Mouse (Mus musculus) v-Abl transformed pro-B cells (cell line): ENCODE results near the gene Dab1.

Source experiments
- in situ Hi-C, 2 experiments: fragments of 400-800 bp; cut with MboI; formaldehyde crosslinking; loops; one replicate each; pipeline ENCODE4 v1.15.1; 2025; ENCODE audit not compliant: unreplicated experiment in 2 of 2

The Dab1 gene

GRCm38 (mm10) chr4:104211531-104212455 is 592.6 kb downstream of the Dab1 start:
- in situ Hi-C loops = no loop called here

GRCm38 (mm10) chr4:104214724-104215123 is 595.6 kb downstream of the Dab1 start:
- in situ Hi-C loops = no loop called here

GRCm38 (mm10) chr4:104217336-104217735 is 598.2 kb downstream of the Dab1 start:
- in situ Hi-C loops = no loop called here

- in situ Hi-C loops = no loop called here
Observed at GRCm38 (mm10) chr4:104218765-104219164, 599.6 kb downstream of the Dab1 start.

- in situ Hi-C loops = no loop called here
Observed at GRCm38 (mm10) chr4:104220099-104220498, 600.9 kb downstream of the Dab1 start.

GRCm38 (mm10) chr4:104229296-104229695 is 610.1 kb downstream of the Dab1 start:
- in situ Hi-C loops = no loop called here

- in situ Hi-C loops = no loop called here
Observed at GRCm38 (mm10) chr4:104246506-104246905, 627.3 kb downstream of the Dab1 start.

GRCm38 (mm10) chr4:104249462-104249861 is 630.3 kb downstream of the Dab1 start:
- in situ Hi-C loops = no loop called here

- in situ Hi-C loops = no loop called here
Observed at GRCm38 (mm10) chr4:104257776-104258175, 638.6 kb downstream of the Dab1 start.

GRCm38 (mm10) chr4:104269422-104270172 is 650.4 kb downstream of the Dab1 start:
- in situ Hi-C loops = no loop called here

GRCm38 (mm10) chr4:104270173-104270557 is 651.0 kb downstream of the Dab1 start:
- in situ Hi-C loops = no loop called here

- in situ Hi-C loops = no loop called here
Observed at GRCm38 (mm10) chr4:104275260-104275659, 656.1 kb downstream of the Dab1 start.

GRCm38 (mm10) chr4:104276916-104277315 is 657.8 kb downstream of the Dab1 start:
- in situ Hi-C loops = no loop called here

- in situ Hi-C loops = no loop called here
Observed at GRCm38 (mm10) chr4:104281518-104281917, 662.4 kb downstream of the Dab1 start.

- in situ Hi-C loops = no loop called here
Observed at GRCm38 (mm10) chr4:104283906-104284305, 664.7 kb downstream of the Dab1 start.

- in situ Hi-C loops = no loop called here
Observed at GRCm38 (mm10) chr4:104288401-104288800, 669.2 kb downstream of the Dab1 start.

- in situ Hi-C loops = no loop called here
Observed at GRCm38 (mm10) chr4:104301764-104302163, 682.6 kb downstream of the Dab1 start.

GRCm38 (mm10) chr4:104302996-104303652 is 684.0 kb downstream of the Dab1 start:
- in situ Hi-C loops = no loop called here

- in situ Hi-C loops = no loop called here
Observed at GRCm38 (mm10) chr4:104307781-104308180, 688.6 kb downstream of the Dab1 start.

- in situ Hi-C loops = no loop called here
Observed at GRCm38 (mm10) chr4:104326221-104326620, 707.1 kb downstream of the Dab1 start.

GRCm38 (mm10) chr4:104331896-104332295 is 712.7 kb downstream of the Dab1 start:
- in situ Hi-C loops = no loop called here
